Mouse (Mus musculus) brain, embryonic 14.5 days (tissue): ENCODE results near the gene Vav3.

Experiments used
- CTCF ChIP-seq: fragments of 200-500 bp; IDR thresholded peaks from 2 replicates; pipeline ENCODE4 v1.5.1; 2012; ENCODE audit warnings: inconsistent platforms, mild to moderate bottlenecking, moderate library complexity, borderline replicate concordance; ENCODE audit not compliant: insufficient read depth, insufficient read length; ENCODE audit errors: extremely low read depth
- POLR2A ChIP-seq: fragments of 200-500 bp; IDR thresholded peaks from 2 replicates; pipeline ENCODE4 v1.6.1; 2012; ENCODE audit warnings: mild to moderate bottlenecking, inconsistent platforms, borderline replicate concordance; ENCODE audit not compliant: poor library complexity, insufficient read depth, insufficient read length, severe bottlenecking; ENCODE audit errors: extremely low read depth

DNA sequence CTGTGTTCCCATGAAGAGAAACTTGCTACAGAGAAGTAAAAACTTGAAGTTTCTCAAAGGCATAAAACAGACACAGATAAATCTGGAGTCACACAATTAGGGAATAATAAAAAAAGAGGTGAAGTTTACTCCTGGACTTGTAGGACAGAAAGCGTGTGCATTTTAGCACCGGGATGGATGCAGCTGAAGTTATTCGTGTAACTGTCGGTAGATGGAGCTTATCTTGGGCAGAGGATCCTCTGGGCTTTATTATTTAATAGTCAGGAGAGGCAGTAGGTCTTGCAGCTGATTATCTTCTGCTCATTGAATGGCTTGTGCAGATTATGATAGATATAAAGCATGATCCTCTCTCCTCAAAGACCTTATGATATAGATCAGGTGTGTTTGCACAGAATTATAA, 156.6 kb downstream of the Vav3 start:
- peak; percentile 1; the same call in 1 of the 2 replicates for TF ChIP-seq CTCF
- no peak for TF ChIP-seq POLR2A
